Mouse (Mus musculus) stomach, embryonic 16.5 days (tissue): ENCODE data around the gene Gm10639. TPM values are rescaled to one million over a fixed set of nuclear protein-coding genes. Genes with fewer than 3 reads are reported as not detected.
"Not testable (repeated sequence)": the region's sequence is repeated elsewhere in the genome, so short reads cannot be mapped to it uniquely, and the experiment has no call there.

Experiments
- ATAC-seq: fragments of 200-750 bp; cut with Nextera tagmentation; 2 replicates; pipeline ENCODE4 v1.8.0; 2017; ENCODE audit warnings: moderate number of reproducible peaks, moderate TSS enrichment; ENCODE audit not compliant: insufficient read depth, low FRiP score
- H3K27ac ChIP-seq: fragments of 300-500 bp; sonication (generic); 2 replicates; pipeline ENCODE4 v1.5.1; 2014; ENCODE audit warnings: low read length
- H3K27me3 ChIP-seq: fragments of 300-500 bp; sonication (generic); 2 replicates; pipeline ENCODE4 v1.6.1; 2014; ENCODE audit warnings: low read length, control low read depth, mixed read lengths; ENCODE audit not compliant: control insufficient read depth, insufficient read depth
- H3K36me3 ChIP-seq: fragments of 300-500 bp; sonication (generic); 2 replicates; pipeline ENCODE4 v1.6.1; 2014; ENCODE audit warnings: low read length; ENCODE audit not compliant: control insufficient read depth, insufficient read depth
- H3K4me1 ChIP-seq: fragments of 300-500 bp; sonication (generic); 2 replicates; pipeline ENCODE4 v1.6.1; 2014; ENCODE audit warnings: low read length, control low read depth, mixed read lengths; ENCODE audit not compliant: control insufficient read depth, insufficient read depth
- H3K4me2 ChIP-seq: fragments of 300-500 bp; sonication (generic); 2 replicates; pipeline ENCODE4 v1.6.1; 2014; ENCODE audit warnings: low read depth, low read length, mixed read lengths
- H3K4me3 ChIP-seq: fragments of 300-500 bp; sonication (generic); replicated peaks from 2 replicates; pipeline ENCODE4 v1.5.1; 2014; ENCODE audit warnings: mild to moderate bottlenecking, low read length
- H3K9ac ChIP-seq: fragments of 300-500 bp; sonication (generic); 2 replicates; pipeline ENCODE4 v1.6.1; 2014; ENCODE audit warnings: low read length
- H3K9me3 ChIP-seq: fragments of 300-500 bp; sonication (generic); replicated peaks from 2 replicates; pipeline ENCODE4 v1.6.1; 2016; ENCODE audit warnings: low read length, control low read depth; ENCODE audit not compliant: control insufficient read depth
- WGBS: fragments of 180-500 bp; shearing (Covaris S2); extraction: QIAGEN DNeasy Blood & Tissue Kit; methylation state at CpG from one replicate; pipeline ENCODE4 v1.1.7; 2014; 5-methylcytosine and 5-hydroxymethylcytosine counted together
- polyA plus RNA-seq: library from polyadenylated mRNA; unstranded; fragments of >200 nt; fragmentation: Nextera tagmentation; extraction: Ambion mirVana; gene quantifications from 2 replicates; pipeline ENCODE4 v1.2.1, GENCODE M21; 2015

The Gm10639 gene
- 0.36 and 0.65 TPM in 2 replicates for polyA plus RNA-seq

GRCm38 (mm10) chr9:78289723-78290122, at the start of gene Gm10639:
Gene Gm10639 (plus strand): TSS chr9:78289923.
- H3K4me2 ChIP-seq, H3K4me3 ChIP-seq, H3K4me1 ChIP-seq, H3K36me3 ChIP-seq, H3K27ac ChIP-seq, H3K9me3 ChIP-seq, H3K9ac ChIP-seq, H3K27me3 ChIP-seq: not testable (repeated sequence)
- peak; percentile 88; the same call in 1 of the 2 replicates for ATAC-seq
- 60% methylated on average over 3 of the region's 3 CpGs for WGBS

GRCm38 (mm10) chr9:78255683-78256470, 33.8 kb upstream of the Gm10639 start:
- not testable (repeated sequence) for H3K4me2 ChIP-seq, H3K4me3 ChIP-seq, H3K9ac ChIP-seq, H3K36me3 ChIP-seq, H3K27me3 ChIP-seq, H3K4me1 ChIP-seq, H3K27ac ChIP-seq, H3K9me3 ChIP-seq
- WGBS = 69% methylated on average over 4 of the region's 4 CpGs
- ATAC-seq = peak; percentile 68

DNA sequence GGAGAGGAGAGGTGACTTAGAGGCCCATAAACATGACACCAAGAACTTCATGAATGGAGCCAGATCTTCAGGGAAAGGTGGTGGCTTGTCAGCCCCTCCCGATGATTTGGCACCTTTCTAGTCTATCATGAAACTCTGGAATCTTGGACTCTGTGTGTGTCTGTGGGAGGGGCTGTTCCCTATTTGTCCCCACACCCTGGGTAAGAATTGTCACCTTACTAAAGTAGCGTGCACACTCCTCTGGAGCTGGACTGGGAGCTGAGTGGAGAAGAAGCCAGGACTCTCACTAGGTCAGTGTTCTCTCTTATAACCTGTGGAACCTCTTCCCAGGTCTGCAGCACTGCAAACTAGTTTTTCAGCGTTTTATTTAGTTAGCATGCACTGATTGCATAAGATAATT, 32.8 kb upstream of the Gm10639 start, which contains the start of gene Gm3776:
Gm3776 (plus strand) TSS at position 216 of the 400 bp plus-strand sequence.
- H3K27me3 ChIP-seq, H3K9me3 ChIP-seq, H3K4me2 ChIP-seq, H3K4me1 ChIP-seq, H3K4me3 ChIP-seq, H3K27ac ChIP-seq, H3K36me3 ChIP-seq, H3K9ac ChIP-seq: not testable (repeated sequence)
- WGBS = 75% methylated on average over 1 of the region's 3 CpGs
- ATAC-seq = peak; percentile 37

DNA sequence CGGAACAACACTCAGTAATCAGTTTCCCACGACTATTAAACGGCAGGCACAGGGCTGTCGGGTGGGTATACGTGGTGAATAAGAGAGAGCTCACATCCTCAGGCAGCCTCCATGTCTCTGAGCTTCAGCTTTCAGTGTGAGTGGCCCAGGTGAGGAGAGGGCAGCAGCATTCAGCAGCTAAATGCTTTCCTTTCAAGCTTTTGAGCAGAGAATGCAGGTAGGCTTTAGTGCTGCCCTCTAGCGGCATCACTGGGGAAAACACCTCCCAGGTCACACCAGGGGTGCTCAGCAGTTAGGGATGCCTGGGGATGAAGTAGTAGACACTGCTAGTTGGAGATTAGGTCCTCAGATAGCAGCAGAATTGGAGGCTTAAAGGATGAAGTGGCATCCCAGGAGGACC, 30.0 kb upstream of the Gm10639 start:
- not testable (repeated sequence) for H3K4me2 ChIP-seq, H3K4me3 ChIP-seq, H3K9me3 ChIP-seq, H3K36me3 ChIP-seq, H3K27me3 ChIP-seq, H3K9ac ChIP-seq, H3K4me1 ChIP-seq, H3K27ac ChIP-seq
- peak; percentile 52; the same call in 1 of the 2 replicates for ATAC-seq
- 0% methylated on average over 1 of the region's 6 CpGs for WGBS

- not testable (repeated sequence) for H3K36me3 ChIP-seq, H3K9ac ChIP-seq, ATAC-seq, H3K4me3 ChIP-seq, H3K9me3 ChIP-seq, H3K4me1 ChIP-seq, H3K27ac ChIP-seq, H3K4me2 ChIP-seq, H3K27me3 ChIP-seq
- 66% methylated on average over 3 of the region's 3 CpGs for WGBS
Observed at GRCm38 (mm10) chr9:78270945-78271344, 18.8 kb upstream of the Gm10639 start.

DNA sequence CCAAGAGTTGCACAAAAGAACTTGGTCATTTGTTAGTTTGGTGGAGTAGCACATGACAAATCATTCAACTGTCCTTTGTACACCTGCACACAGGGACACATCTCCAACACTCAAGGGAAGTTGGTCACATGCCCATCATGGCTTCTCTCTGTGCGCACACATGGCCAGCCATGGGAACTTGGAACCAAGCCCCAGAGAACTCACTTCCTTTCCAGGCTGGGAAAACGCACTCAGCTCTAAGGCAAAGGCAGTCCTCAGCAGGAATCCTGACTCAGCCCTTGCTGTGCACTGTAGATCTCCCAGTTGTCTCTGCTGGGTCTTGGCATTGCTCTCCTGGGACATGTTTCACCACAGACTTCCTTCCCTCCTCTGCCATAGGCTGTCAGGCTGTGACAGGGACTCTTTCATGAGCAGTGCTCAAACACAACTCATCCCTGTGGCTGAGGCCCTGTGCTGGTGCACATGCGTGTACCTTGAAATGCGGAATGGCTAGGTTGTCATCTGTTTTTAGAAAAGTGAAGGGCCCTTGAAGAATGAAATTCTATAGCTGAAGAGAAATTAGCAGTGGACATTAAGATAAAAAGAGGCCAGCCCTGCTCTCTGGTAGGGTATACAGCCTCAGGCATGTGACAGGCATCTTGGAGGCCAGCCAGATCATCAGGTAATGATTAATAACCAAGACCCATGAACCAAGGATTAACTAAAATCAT, 7.6 kb upstream of the Gm10639 start:
- not testable (repeated sequence) for H3K4me3 ChIP-seq, H3K9ac ChIP-seq, H3K9me3 ChIP-seq, H3K36me3 ChIP-seq, H3K27me3 ChIP-seq, H3K4me1 ChIP-seq, H3K4me2 ChIP-seq
- peak overlapping the region; percentile 23; the same call in 1 of the 2 replicates for H3K27ac ChIP-seq
- peak; percentile 94 for ATAC-seq
- WGBS = 63% methylated on average over 4 of the region's 4 CpGs

GRCm38 (mm10) chr9:78289063-78289462, 660 bp upstream of the Gm10639 start:
- not testable (repeated sequence) for H3K27me3 ChIP-seq, H3K36me3 ChIP-seq, H3K4me1 ChIP-seq, H3K9ac ChIP-seq, ATAC-seq, H3K27ac ChIP-seq, H3K9me3 ChIP-seq, H3K4me3 ChIP-seq, H3K4me2 ChIP-seq
- 70% methylated on average over 1 of the region's 1 CpGs for WGBS

DNA sequence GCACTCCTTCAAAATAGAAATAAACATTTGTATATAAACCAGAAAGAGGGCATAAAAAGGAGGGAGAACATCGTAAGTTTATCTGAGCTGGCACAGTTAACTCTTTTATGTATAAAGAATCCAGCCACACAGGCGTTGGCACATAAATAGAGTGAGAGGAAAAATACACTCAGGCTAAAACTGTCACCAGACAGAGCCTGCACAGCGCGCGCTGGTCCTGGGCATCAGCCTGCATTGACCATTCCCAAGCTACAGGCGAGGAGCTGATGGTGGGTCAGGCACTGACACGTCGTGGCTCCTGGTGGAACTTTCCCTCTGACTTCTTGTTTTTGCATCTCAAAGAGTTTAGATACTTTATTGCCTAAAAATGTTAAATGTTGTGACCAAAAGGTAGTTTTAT, 2.7 kb downstream of the Gm10639 start:
- H3K27me3 ChIP-seq, H3K27ac ChIP-seq, H3K4me1 ChIP-seq, H3K9me3 ChIP-seq, H3K9ac ChIP-seq, H3K4me3 ChIP-seq, H3K4me2 ChIP-seq, H3K36me3 ChIP-seq, ATAC-seq: not testable (repeated sequence)
- 77% methylated on average over 7 of the region's 8 CpGs for WGBS

GRCm38 (mm10) chr9:78293683-78294082, 4.0 kb downstream of the Gm10639 start:
- H3K9me3 ChIP-seq, H3K4me3 ChIP-seq, H3K9ac ChIP-seq, H3K4me1 ChIP-seq, H3K27ac ChIP-seq, H3K36me3 ChIP-seq, H3K4me2 ChIP-seq, H3K27me3 ChIP-seq, ATAC-seq: not testable (repeated sequence)
- WGBS = 67% methylated on average over 1 of the region's 1 CpGs
